Mouse (Mus musculus) embryonic facial prominence, embryonic 15.5 days (tissue): ENCODE measurements at regions not wholly inside any gene's neighbourhood (a gene's known extent, or its start where the extent isn't known, plus 50 kb on each side); places are given as distances from the start of the nearest gene placed in this dataset.
A peak's percentile ranks its signal among the peaks of the same experiment; 100 is the strongest.

ENCODE experiments used
- ATAC-seq: fragments of 200-750 bp; cut with Nextera tagmentation; 2 replicates; pipeline ENCODE4 v1.8.0; 2017; ENCODE audit warnings: low read depth, moderate TSS enrichment; ENCODE audit not compliant: insufficient number of reproducible peaks, low FRiP score, low TSS enrichment
- H3K27ac ChIP-seq: fragments of 300-500 bp; sonication (generic); replicated peaks from 2 replicates; pipeline ENCODE4 v1.5.1; 2015; ENCODE audit warnings: mild to moderate bottlenecking, inconsistent platforms
- H3K27me3 ChIP-seq: fragments of 300-500 bp; sonication (generic); 2 replicates; pipeline ENCODE4 v1.6.1; 2015; ENCODE audit warnings: inconsistent platforms
- H3K36me3 ChIP-seq: fragments of 300-500 bp; sonication (generic); 2 replicates; pipeline ENCODE4 v1.6.1; 2015; ENCODE audit warnings: mild to moderate bottlenecking, inconsistent platforms
- H3K4me1 ChIP-seq: fragments of 300-500 bp; sonication (generic); 2 replicates; pipeline ENCODE4 v1.6.1; 2015; ENCODE audit warnings: inconsistent platforms
- H3K4me2 ChIP-seq: fragments of 300-500 bp; sonication (generic); replicated peaks from 2 replicates; pipeline ENCODE4 v1.6.1; 2015; ENCODE audit warnings: mild to moderate bottlenecking, inconsistent platforms
- H3K4me3 ChIP-seq: fragments of 300-500 bp; sonication (generic); replicated peaks from 2 replicates; pipeline ENCODE4 v1.5.1; 2015; ENCODE audit warnings: mild to moderate bottlenecking, inconsistent platforms
- H3K9ac ChIP-seq: fragments of 300-500 bp; sonication (generic); 2 replicates; pipeline ENCODE4 v1.6.1; 2015; ENCODE audit warnings: inconsistent platforms
- H3K9me3 ChIP-seq: fragments of 300-500 bp; sonication (generic); replicated peaks from 2 replicates; pipeline ENCODE4 v1.6.1; 2016; ENCODE audit warnings: inconsistent platforms
- WGBS: fragments of 180-500 bp; shearing (Covaris S2); methylation state at CpG from one replicate; pipeline ENCODE4 v1.1.7; 2015; 5-methylcytosine and 5-hydroxymethylcytosine counted together

DNA sequence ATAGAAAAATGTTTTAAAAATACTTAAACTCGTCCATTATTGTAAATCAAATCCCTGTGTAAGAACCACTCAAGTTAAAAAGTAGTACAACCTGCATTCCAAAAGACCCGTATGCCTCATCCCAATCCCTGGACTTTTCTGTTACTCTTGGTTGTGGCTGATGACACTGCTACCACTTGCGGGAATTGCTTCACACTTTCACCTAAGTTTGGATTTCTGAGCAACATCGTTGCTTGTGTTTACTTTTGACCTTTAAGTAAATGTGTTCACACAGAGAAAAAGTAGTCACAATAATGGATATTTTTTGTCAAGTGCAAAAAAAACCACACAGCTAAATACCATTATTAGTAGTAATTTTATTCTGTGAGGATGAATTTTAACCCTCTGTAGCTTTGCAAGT, 139.2 kb upstream of the Lpp start:
- no peak overlapping the region for H3K27ac ChIP-seq
- no peaks in the 10 kb centered on the region for H3K4me1 ChIP-seq
- no peaks in the 10 kb centered on the region for H3K9me3 ChIP-seq
- H3K4me3 ChIP-seq: no peak overlapping the region
- 74% methylated on average over 4 of the region's 4 CpGs for WGBS
- H3K9ac ChIP-seq: no peak overlapping the region
- H3K27me3 ChIP-seq: no peaks in the 10 kb centered on the region
- no peaks in the 10 kb centered on the region for H3K36me3 ChIP-seq
- ATAC-seq: no peak
- no peak overlapping the region for H3K4me2 ChIP-seq

GRCm38 (mm10) chr16:24247291-24247690, 146.0 kb upstream of the Lpp start:
- Histone ChIP-seq H3K36me3 (no peaks in the 10 kb centered on the region), H3K4me2 (no peak overlapping the region), H3K9ac (no peak overlapping the region), H3K27ac (no peak overlapping the region), H3K9me3 (no peaks in the 10 kb centered on the region), H3K4me1 (no peaks in the 10 kb centered on the region), H3K4me3 (no peak overlapping the region), H3K27me3 (no peaks in the 10 kb centered on the region)
- WGBS: 66% methylated on average over 5 of the region's 5 CpGs
- ATAC-seq: no peak

GRCm38 (mm10) chr16:24238075-24238555, 155.2 kb upstream of the Lpp start:
- 53% methylated on average over 3 of the region's 3 CpGs for WGBS
- Histone ChIP-seq H3K36me3 (no peaks in the 10 kb centered on the region), H3K9me3 (no peaks in the 10 kb centered on the region), H3K9ac (no peak overlapping the region), H3K4me1 (peaks cover 9% of the 10 kb centered on the region), H3K27me3 (no peaks in the 10 kb centered on the region), H3K4me2 (no peak overlapping the region), H3K27ac (peak overlapping the region; percentile 28; the same call in 1 of the 2 replicates), H3K4me3 (no peak overlapping the region)
- no peak; the same call in 1 of the 2 replicates for ATAC-seq

DNA sequence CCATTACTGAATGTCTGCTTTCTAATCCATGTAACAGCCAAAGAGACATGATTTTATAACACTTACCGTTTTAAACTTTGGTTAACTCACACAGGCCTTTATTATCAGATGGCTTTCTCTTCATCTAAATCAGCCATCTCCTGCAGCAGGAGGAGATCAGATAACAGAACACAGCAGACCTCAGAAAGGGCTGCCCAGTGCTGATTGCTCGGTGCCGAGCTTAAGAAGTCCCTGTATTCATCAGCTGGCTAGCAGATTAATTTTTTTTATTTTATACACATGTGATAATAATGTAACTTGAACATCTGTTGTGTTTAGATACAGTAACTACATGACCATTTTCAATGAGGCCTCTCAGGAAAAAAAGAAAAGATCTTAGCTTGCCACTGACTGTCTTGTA, 155.9 kb upstream of the Lpp start:
- Histone ChIP-seq H3K27me3 (no peaks in the 10 kb centered on the region), H3K36me3 (no peaks in the 10 kb centered on the region), H3K4me2 (no peak overlapping the region), H3K27ac (no peak overlapping the region), H3K9ac (no peak overlapping the region), H3K4me3 (no peak overlapping the region), H3K9me3 (no peaks in the 10 kb centered on the region), H3K4me1 (peaks cover 9% of the 10 kb centered on the region)
- 42% methylated on average over 3 of the region's 3 CpGs for WGBS
- ATAC-seq: no peak

- no peak for ATAC-seq
- Histone ChIP-seq H3K36me3 (no peaks in the 10 kb centered on the region), H3K4me3 (no peak overlapping the region), H3K27ac (no peak overlapping the region), H3K27me3 (no peaks in the 10 kb centered on the region), H3K9ac (no peak overlapping the region), H3K9me3 (no peaks in the 10 kb centered on the region), H3K4me2 (no peak overlapping the region), H3K4me1 (peaks cover 9% of the 10 kb centered on the region)
- WGBS: 89% methylated on average over 3 of the region's 3 CpGs
These were observed 156.3 kb upstream of the Lpp start for GRCm38 (mm10) chr16:24237013-24237412.

DNA sequence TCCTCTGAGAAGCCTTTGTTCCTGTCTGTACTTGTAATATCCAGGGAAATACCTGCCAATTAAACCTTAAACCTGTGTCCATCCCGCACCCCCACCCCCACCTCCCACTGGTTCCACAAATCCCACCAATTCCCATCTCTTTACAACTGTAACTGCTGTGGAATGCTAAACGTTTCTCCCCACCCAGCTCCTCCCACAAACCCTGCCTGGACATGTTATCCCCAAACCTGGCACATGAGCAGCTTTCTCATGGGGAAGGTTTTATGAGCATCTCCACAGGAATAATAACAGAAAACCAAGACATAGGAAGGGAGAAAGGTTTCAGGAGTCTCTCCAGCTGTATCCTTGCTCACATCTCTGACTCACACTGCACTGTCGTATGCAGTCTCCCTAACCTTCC, 156.8 kb upstream of the Lpp start:
- no peak overlapping the region for H3K4me3 ChIP-seq
- H3K27me3 ChIP-seq: no peaks in the 10 kb centered on the region
- no peaks in the 10 kb centered on the region for H3K9me3 ChIP-seq
- ATAC-seq: no peak
- peaks cover 9% of the 10 kb centered on the region for H3K4me1 ChIP-seq
- H3K27ac ChIP-seq: no peak overlapping the region
- H3K9ac ChIP-seq: no peak overlapping the region
- no peaks in the 10 kb centered on the region for H3K36me3 ChIP-seq
- WGBS: 62% methylated on average over 3 of the region's 3 CpGs
- H3K4me2 ChIP-seq: no peak overlapping the region

DNA sequence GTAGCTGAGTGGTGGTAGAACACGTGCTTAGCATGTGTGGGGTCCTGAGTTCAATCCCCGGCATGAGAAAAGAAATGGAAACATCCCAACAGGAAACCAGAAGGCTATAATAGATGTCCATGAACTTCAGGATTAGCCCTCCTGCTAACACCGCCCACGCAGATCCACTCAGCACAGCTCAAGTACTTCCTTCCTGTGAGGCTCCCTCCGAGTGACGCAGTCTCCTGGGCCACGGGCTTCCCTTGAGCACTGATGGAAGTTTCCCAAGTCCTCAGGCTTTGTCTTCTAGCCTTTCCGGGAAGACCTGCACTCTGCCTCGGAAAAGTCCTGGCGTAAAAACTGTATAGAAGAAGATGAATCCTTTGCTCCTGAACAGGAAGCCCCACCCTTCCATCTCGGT, 158.5 kb upstream of the Lpp start:
- 72% methylated on average over 11 of the region's 11 CpGs for WGBS
- no peak overlapping the region for H3K4me2 ChIP-seq
- ATAC-seq: no peak; the same call in 1 of the 2 replicates

DNA sequence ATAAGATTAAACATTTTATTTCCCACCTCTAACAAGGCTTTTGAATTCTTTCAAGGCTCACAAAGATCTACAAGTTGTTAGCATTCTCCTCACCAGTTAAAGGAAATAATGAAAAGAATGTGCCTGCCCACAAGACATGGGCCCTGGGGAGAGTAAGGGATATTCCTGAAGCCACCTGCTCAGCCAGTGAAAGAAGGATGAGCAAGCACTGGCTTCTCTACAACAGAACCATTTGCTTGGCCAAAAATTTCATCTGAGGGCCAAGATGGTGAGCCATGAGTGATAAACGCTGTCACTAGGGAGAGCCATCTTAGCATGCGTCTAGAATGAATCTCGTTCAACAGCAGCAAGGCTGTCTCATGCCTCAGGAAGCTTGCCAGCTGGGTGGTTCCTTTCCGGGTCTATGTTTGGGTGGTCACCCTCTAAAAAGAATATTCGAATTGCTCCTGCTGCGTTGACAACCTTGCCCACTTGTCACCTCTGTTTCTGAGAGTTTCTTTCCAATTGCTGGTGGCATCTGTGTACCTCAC, 161.2 kb upstream of the Lpp start:
- no peak overlapping the region for H3K9ac ChIP-seq
- H3K4me1 ChIP-seq: no peaks in the 10 kb centered on the region; the same call in 1 of the 2 replicates
- no peaks in the 10 kb centered on the region for H3K27me3 ChIP-seq
- no peak overlapping the region for H3K4me3 ChIP-seq
- no peaks in the 10 kb centered on the region for H3K9me3 ChIP-seq
- no peak overlapping the region for H3K27ac ChIP-seq
- WGBS: 74% methylated on average over 6 of the region's 6 CpGs
- H3K36me3 ChIP-seq: no peaks in the 10 kb centered on the region
- H3K4me2 ChIP-seq: no peak overlapping the region
- ATAC-seq: no peak

More for the DNA sequence above, 158.5 kb upstream of the Lpp start:
- Histone ChIP-seq H3K36me3 (no peaks in the 10 kb centered on the region), H3K27ac (no peak overlapping the region), H3K4me3 (no peak overlapping the region), H3K4me1 (peaks cover 9% of the 10 kb centered on the region), H3K9ac (no peak overlapping the region), H3K9me3 (no peaks in the 10 kb centered on the region), H3K27me3 (no peaks in the 10 kb centered on the region)

GRCm38 (mm10) chr16:24231506-24231905, 161.8 kb upstream of the Lpp start:
- WGBS: 68% methylated on average over 5 of the region's 5 CpGs
- H3K4me3 ChIP-seq: no peak overlapping the region
- ATAC-seq: peak; percentile 81
- H3K9me3 ChIP-seq: no peaks in the 10 kb centered on the region
- H3K27ac ChIP-seq: no peak overlapping the region
- no peaks in the 10 kb centered on the region for H3K36me3 ChIP-seq
- no peak overlapping the region for H3K9ac ChIP-seq
- no peaks in the 10 kb centered on the region for H3K4me1 ChIP-seq
- no peaks in the 10 kb centered on the region for H3K27me3 ChIP-seq
- H3K4me2 ChIP-seq: no peak overlapping the region

DNA sequence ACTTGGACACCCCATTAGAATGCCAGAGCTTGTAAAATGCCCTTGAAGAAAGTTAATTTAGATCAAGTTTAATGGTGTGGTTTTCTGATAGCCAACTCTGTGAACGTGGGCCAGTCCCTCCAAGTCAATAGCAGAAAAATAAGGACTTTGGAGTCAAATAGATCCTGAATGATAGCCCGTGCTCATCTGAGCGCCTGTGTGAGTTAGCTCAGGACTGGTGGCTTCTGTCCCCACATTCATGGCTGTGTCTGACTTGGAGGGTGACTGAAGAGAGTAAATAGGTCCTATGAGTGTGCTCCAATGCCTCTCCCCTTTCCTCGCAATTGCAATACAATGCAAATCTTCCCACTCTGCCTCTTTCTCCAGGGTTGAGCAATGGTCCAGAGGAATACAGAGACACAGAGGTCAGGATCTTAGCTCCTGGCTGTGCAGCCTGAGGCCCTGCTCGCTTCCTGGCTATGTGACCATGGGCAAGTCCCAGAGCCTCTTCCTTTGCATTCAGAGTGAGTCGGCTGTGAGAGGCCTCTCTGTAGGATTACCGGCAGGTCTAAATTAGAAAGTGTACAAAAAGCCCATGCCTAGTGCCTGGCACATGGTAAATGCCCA, 164.2 kb upstream of the Lpp start:
- WGBS: 73% methylated on average over 7 of the region's 7 CpGs
- no peak for ATAC-seq
- no peak overlapping the region for H3K4me3 ChIP-seq
- H3K9me3 ChIP-seq: no peaks in the 10 kb centered on the region
- H3K27me3 ChIP-seq: no peaks in the 10 kb centered on the region
- H3K4me1 ChIP-seq: no peaks in the 10 kb centered on the region
- no peaks in the 10 kb centered on the region for H3K36me3 ChIP-seq
- no peak overlapping the region for H3K9ac ChIP-seq
- H3K4me2 ChIP-seq: no peak overlapping the region
- no peak overlapping the region for H3K27ac ChIP-seq

DNA sequence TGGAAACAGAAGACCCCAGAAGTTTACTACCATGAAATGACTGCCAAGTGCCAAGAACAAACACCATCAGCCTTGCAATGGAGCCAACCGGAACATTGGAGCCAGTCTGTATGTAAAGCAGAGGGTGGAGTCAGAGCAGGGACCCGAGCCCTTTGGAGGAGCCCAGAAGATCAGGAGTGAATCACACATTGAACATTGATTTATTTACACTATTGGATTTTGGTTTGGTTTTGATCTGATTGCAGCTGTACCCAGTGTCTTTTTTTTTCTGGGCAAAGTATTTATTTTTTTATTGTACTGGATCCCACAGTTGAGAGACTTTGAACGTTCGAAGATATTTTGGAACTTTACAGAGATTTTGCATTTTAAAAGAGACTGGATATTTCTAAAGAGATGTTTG, 167.4 kb upstream of the Lpp start:
- no peak for ATAC-seq

GRCm38 (mm10) chr16:24225090-24225489, 168.2 kb upstream of the Lpp start:
- no peaks in the 10 kb centered on the region for H3K9me3 ChIP-seq
- no peak overlapping the region for H3K9ac ChIP-seq
- no peak for ATAC-seq
- no peak overlapping the region for H3K27ac ChIP-seq
- no peaks in the 10 kb centered on the region for H3K36me3 ChIP-seq
- H3K4me3 ChIP-seq: no peak overlapping the region
- no peaks in the 10 kb centered on the region for H3K27me3 ChIP-seq
- H3K4me1 ChIP-seq: no peaks in the 10 kb centered on the region
- no peak overlapping the region for H3K4me2 ChIP-seq
- WGBS: 98% methylated on average over 1 of the region's 1 CpGs

More for the DNA sequence above, 167.4 kb upstream of the Lpp start:
- Histone ChIP-seq H3K9ac (no peak overlapping the region), H3K27ac (no peak overlapping the region), H3K27me3 (no peaks in the 10 kb centered on the region), H3K36me3 (no peaks in the 10 kb centered on the region), H3K4me2 (no peak overlapping the region), H3K4me3 (no peak overlapping the region), H3K9me3 (no peaks in the 10 kb centered on the region), H3K4me1 (no peaks in the 10 kb centered on the region)
- 77% methylated on average over 4 of the region's 4 CpGs for WGBS
